Mouse (Mus musculus): ENCODE data around the gene Rnf224. TPM values are rescaled to one million over a fixed set of nuclear protein-coding genes. Genes with fewer than 3 reads are reported as not detected.

Gene Rnf224
- not detected for total RNA-seq (2021)
- long read RNA-seq, experiment 1 = 0 reads
- long read RNA-seq, experiment 2 = 0 reads

GRCm38 (mm10) chr2:25236614-25237013 lies at the start of gene Rnf224:
Gene Rnf224, minus strand, starts transcription at chr2:25236787.
- H3K27ac ChIP-seq = no peak within 1 kb of the TSS
- TF ChIP-seq CTCF (IDR thresholded peaks at IDR 0.05) = no peak
- intact Hi-C loops (cut with DNase I) = no loop called here
- no peak for DNase-seq
- H3K4me3 ChIP-seq = no peak within 1 kb of the TSS

- no peak overlapping the region for H3K4me3 ChIP-seq
- intact Hi-C loops (cut with DNase I) = no loop called here
- peak overlapping the region; percentile 12 for H3K27ac ChIP-seq
- no peak for TF ChIP-seq CTCF (IDR thresholded peaks at IDR 0.05)
- DNase-seq = no peak
Measured at GRCm38 (mm10) chr2:25286314-25286713, 49.7 kb upstream of the Rnf224 start.

GRCm38 (mm10) chr2:25285551-25285950 lies 49.0 kb upstream of the Rnf224 start:
- Histone ChIP-seq H3K4me3 (no peak overlapping the region), H3K27ac (no peak overlapping the region)
- no peak for DNase-seq
- intact Hi-C loops (cut with DNase I) = no loop called here
- TF ChIP-seq CTCF (IDR thresholded peaks at IDR 0.05) = no peak

- no peak overlapping the region for H3K27ac ChIP-seq
- peak; percentile 85 for TF ChIP-seq CTCF (IDR thresholded peaks at IDR 0.05)
- intact Hi-C loops (cut with DNase I) = no loop called here
- DNase-seq = peak; percentile 77
- H3K4me3 ChIP-seq = no peak overlapping the region
Measured at GRCm38 (mm10) chr2:25278928-25279882, 42.6 kb upstream of the Rnf224 start.

- intact Hi-C loops (cut with DNase I) = loop anchor here (5.0 kb wide), 2 partner anchors 59 to 81 kb away; partner anchors contain the start of gene Man1b1
- no peak for DNase-seq
- Histone ChIP-seq H3K4me3 (peak overlapping the region; percentile 98), H3K27ac (peak overlapping the region; percentile 97)
- TF ChIP-seq CTCF (IDR thresholded peaks at IDR 0.05) = no peak
Measured at GRCm38 (mm10) chr2:25273010-25273409, 36.4 kb upstream of the Rnf224 start.

- peak overlapping the region; percentile 98 for H3K4me3 ChIP-seq
- no peak for DNase-seq
- no peak for TF ChIP-seq CTCF (IDR thresholded peaks at IDR 0.05)
- intact Hi-C loops (cut with DNase I) = loop anchor here (5.0 kb wide), 2 partner anchors 60 to 80 kb away; partner anchors contain the start of gene Man1b1
- peak overlapping the region; percentile 97 for H3K27ac ChIP-seq
Measured at GRCm38 (mm10) chr2:25272515-25272914, 35.9 kb upstream of the Rnf224 start.

GRCm38 (mm10) chr2:25271827-25272511 lies 35.4 kb upstream of the Rnf224 start, which contains the start of the genes Ssna1 and Anapc2:
Gene Ssna1, minus strand, starts transcription at chr2:25272438.
Gene Anapc2, plus strand, starts transcription at chr2:25272478.
- TF ChIP-seq CTCF (IDR thresholded peaks at IDR 0.05) = peak; percentile 53
- peak; percentile 98 for DNase-seq
- intact Hi-C loops (cut with DNase I) = loop anchor here (5.0 kb wide), 2 partner anchors 60 to 80 kb away; partner anchors contain the start of gene Man1b1
- Histone ChIP-seq H3K4me3 (peak within 1 kb of the TSS; percentile 98), H3K27ac (peak within 1 kb of the TSS; percentile 97)

- no peak for TF ChIP-seq CTCF (IDR thresholded peaks at IDR 0.05)
- H3K27ac ChIP-seq = peak overlapping the region; percentile 85
- DNase-seq = no peak
- intact Hi-C loops (cut with DNase I) = no loop called here
- H3K4me3 ChIP-seq = no peak overlapping the region
Measured at GRCm38 (mm10) chr2:25267746-25268309, 31.2 kb upstream of the Rnf224 start.

- TF ChIP-seq CTCF (IDR thresholded peaks at IDR 0.05) = no peak
- no peak overlapping the region for H3K4me3 ChIP-seq
- DNase-seq = no peak
- peak overlapping the region; percentile 85 for H3K27ac ChIP-seq
- intact Hi-C loops (cut with DNase I) = no loop called here
Measured at GRCm38 (mm10) chr2:25267241-25267640, 30.7 kb upstream of the Rnf224 start.

- TF ChIP-seq CTCF (IDR thresholded peaks at IDR 0.05) = no peak
- peak; percentile 62 for DNase-seq
- intact Hi-C loops (cut with DNase I) = no loop called here
Measured at GRCm38 (mm10) chr2:25266720-25267119, 30.1 kb upstream of the Rnf224 start.

GRCm38 (mm10) chr2:25265897-25266656 lies 29.5 kb upstream of the Rnf224 start:
- intact Hi-C loops (cut with DNase I) = no loop called here
- no peak for TF ChIP-seq CTCF (IDR thresholded peaks at IDR 0.05)
- H3K27ac ChIP-seq = peak overlapping the region; percentile 85
- peak; percentile 49 for DNase-seq
- H3K4me3 ChIP-seq = peak overlapping the region; percentile 91

More at GRCm38 (mm10) chr2:25266720-25267119, 30.1 kb upstream of the Rnf224 start:
- peak overlapping the region; percentile 85 for H3K27ac ChIP-seq
- peak overlapping the region; percentile 91 for H3K4me3 ChIP-seq

- no peak for TF ChIP-seq CTCF (IDR thresholded peaks at IDR 0.05)
- peak overlapping the region; percentile 91 for H3K4me3 ChIP-seq
- intact Hi-C loops (cut with DNase I) = no loop called here
- DNase-seq = no peak
- peak overlapping the region; percentile 85 for H3K27ac ChIP-seq
Measured at GRCm38 (mm10) chr2:25264851-25265250, 28.3 kb upstream of the Rnf224 start.

All from gastrocnemius, adult 2 months (tissue).